Mouse (Mus musculus) erythroblast, adult 5-6 weeks (primary cell): ENCODE results near the gene Ppp1r1b. TPM values are rescaled to one million over a fixed set of nuclear protein-coding genes. Genes with fewer than 3 reads are reported as not detected.
"Not testable (repeated sequence)": the region's sequence is repeated elsewhere in the genome, so short reads cannot be mapped to it uniquely, and the experiment has no call there.

Experiments used
- ATAC-seq: replicated peaks from 2 replicates; pipeline ENCODE4 v1.8.0; 2016; ENCODE audit warnings: moderate number of reproducible peaks, mild to moderate bottlenecking, moderate TSS enrichment, inconsistent platforms; ENCODE audit not compliant: poor library complexity, low FRiP score, severe bottlenecking
- total RNA-seq, 2 experiments: library from RNA; stranded (forward) in 1 of 2; stranded (reverse) in 1 of 2; fragments of 150-400 nt in 1 of 2; fragments of 200-764, 138-1000 nt in 1 of 2; gene quantifications; 2 replicates each; pipeline versions ENCODE4 v1.2.3 to v1.2.4; 2015 to 2017; ENCODE audit warnings: low replicate concordance in 2 of 2

Ppp1r1b gene
- total RNA-seq, 2 experiments from 2014 or later = not detected

DNA sequence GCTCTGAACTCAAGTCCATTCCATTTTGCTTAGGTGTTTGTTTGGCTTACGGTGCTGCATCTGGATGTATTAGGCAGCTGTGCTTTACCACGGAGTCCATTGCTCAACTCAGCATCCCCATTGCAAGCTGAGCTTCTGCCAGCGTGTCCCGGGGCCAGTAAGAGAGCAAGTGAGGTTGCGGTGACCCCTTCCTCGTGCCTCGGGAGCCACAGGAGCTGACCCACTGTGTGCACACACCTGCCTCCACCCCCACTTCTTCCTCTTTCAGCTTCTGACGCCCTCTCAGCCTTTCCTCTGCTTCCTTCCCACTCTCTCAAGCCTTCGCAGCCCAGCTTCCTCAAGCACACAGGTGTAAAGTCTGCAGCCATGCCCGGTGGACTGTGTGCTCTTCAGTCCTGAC, 18.1 kb downstream of the Ppp1r1b start:
- no peak for ATAC-seq

DNA sequence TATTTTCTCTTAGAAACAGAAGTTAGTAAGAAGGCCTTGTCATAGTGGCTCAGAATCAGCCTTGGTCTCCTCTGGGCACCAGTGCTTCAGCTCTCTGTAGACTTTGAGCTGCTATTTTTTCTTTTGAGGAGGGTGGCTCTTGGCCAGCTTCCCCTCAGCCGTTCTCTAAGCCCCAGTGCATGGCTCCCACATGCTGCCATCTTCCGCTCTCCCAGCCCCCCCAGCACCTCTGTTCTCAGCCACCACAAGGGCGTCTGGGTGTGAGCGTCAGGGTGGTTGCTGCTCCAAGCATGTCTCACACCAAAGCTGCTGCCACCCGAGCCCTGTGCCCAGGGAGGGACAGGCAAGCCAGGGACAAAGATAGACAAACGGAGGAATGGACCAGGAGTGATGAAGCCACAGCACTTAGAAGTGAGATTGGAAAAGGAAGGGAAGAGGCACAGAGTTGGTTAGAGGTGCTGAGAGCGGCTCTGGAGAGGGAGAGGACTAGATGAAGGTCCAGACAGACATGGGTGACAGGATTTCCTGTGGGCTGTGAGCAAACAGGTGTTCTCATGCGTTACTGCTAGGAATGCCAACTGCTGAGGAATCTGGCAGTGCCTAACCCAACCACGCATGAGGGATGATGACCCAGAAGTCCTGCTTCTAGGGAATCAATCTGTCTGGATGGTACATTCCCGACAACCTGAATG, 19.1 kb downstream of the Ppp1r1b start:
- ATAC-seq = no peak

DNA sequence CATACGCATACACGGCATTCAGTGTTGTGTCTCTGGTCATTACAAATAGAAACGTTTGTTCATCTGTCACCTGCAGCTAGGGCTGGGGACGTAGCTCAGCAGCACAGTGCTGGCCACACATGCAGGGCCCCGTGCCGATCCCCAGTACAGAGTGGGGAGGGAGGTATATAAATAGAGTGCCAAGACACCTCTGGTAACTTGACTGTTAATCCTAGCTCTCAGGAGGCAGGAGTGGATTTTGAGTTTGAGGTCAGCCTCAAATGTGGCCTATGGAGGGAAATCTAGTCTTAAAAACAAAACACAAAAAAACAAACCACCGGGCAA, 19.6 kb downstream of the Ppp1r1b start:
- ATAC-seq = no peak

DNA sequence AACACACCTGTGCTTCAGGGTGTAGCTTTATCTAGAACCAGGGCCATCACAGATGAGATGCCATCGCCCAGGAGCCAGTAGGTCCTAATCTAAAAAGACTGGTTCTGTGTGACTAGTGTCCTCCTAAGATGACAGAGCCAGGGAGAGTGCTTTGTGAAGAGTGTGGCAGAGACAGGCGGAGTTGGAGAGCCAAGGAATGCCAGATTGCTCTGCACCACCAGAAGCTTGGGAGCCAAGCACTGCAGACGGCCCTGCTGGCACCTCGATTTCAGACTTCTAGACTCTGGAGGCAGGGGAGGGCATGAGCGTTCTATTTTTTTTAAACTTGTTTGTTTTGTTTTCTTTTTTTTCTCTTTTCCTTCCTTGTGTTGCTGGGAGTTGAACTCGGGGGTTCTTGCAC, 21.1 kb downstream of the Ppp1r1b start:
- ATAC-seq = no peak

DNA sequence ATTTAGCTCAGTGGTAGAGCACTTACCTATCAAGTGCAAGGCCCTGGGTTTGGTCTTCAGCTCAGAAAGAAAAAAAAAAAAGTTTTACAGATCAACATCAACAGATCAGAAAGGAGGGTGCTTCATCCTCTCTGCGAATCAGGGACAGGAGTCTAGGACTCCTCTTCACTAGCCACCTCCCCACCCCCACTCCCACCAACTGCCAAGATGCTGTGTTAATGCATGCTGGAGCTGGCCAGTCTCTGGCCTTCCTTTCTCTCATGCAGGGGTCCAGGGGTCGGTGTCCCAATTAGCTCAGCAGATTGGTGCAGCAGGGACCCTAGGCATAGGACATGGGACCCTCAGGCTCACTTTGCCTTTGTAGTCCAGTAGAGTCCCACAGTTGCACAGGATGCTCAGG, 22.4 kb downstream of the Ppp1r1b start:
- ATAC-seq = no peak

DNA sequence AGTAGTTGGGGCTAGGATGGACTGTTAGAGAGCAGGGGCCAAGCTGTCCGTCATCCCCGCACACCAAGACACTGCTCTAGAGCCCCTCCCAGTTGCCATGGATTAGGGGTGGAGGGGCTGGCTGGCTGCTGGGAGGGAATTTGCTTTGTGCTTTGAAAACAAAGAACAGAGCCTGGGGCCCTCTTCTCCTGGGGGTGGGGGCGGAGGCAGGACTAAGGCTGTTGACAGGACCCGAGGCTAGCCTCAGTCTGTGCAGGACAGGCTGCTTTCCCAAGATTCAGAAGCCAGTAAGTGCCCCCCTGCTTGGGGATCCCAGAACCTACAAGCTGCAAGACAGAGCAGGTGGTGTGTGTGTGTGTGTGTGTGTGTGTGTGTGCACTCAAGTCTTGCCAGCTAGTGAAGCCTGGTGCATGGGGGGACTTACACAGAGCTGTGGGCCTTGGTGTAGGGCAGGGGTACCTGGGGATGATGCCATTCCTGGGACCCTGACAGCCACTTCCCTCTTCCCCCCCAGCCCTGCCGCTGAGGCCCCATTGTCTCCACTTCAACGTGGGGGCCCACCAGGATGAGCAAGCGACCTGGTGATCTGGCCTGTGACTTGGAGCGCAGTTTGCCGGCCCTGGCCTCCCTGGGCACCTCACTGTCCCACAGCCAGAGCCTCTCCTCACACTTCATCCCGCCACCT, 23.5 kb downstream of the Ppp1r1b start:
- 0 out of 2 replicates have a peak, but pooled peaks have one; percentile 12 for ATAC-seq

DNA sequence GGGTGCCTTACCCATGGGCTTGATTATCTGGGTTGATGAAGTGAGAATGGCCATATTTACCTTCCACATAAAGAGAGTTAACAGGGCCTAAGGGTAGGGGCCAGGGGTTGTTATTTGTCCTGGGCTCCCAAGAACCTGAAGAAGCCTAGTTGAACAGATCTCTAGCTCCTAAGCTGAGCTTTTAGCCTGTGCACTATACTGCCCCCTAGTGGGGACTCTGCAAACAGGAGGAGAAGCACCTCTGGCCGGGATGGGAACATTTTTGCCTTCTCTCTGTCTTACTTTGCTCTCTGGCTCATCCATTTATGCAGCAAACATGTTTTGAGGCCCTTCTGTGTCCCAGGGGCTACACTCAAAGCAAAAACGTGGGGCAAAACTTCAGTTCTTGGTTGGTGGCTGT, 24.2 kb downstream of the Ppp1r1b start:
- peak; percentile 59 for ATAC-seq

DNA sequence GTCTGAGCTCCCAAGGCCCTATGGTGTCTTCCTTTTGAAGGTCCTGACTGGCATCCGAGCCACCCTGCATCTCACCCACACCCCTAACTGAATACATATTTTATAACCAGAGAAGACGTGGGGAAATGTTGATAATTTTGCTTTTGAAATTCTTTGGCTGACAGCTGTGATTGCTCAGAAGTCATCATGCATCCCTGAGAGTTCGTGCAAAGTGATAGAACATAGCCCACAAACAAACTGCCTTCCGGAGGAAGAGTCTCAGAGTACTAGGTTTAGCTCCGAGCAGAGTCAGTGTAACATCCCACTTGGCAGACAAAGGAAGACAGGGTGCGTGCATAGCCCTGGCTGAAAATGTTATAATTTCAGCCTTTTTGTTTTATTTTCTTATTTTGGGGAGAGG, 25.0 kb downstream of the Ppp1r1b start:
- ATAC-seq = no peak

DNA sequence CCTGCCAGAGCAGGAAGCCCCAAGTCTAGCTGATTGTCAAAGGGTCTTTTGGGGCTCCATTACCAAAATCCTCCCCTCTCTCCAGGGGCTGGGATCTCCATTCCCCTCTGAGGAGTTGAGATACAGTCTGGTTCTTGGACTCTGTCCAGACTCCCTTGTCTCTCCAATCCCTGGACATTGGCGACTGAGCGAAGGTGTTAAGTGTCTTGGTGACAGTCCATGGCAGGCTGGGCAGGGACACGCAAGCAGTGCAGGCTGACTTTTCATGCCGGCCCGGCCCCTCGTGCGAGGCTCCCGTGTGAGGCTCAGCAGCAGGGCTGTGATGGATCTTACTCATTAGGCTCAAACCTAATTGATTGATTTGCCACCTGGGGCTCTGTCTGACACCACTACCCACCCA, 26.1 kb downstream of the Ppp1r1b start:
- no peak for ATAC-seq

DNA sequence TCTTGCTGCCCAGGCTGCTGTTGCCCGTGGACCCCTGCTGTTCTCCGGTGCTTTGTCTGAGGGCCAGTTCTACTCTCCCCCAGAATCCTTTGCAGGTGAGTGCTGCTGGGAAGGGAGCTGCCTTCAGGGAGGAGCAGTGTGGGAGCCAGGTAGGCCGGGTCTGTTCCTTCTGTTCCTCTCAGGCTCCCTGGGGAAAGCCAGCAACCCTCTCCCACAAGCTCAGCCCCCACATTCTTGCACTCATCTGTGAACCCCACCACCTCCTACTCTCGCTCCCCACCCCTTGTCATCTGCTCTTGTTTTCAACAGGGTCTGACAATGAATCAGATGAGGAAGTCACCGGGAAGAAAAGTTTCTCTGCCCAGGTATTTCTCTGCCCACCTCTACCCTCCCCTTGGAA, 28.6 kb downstream of the Ppp1r1b start:
- ATAC-seq = no peak

DNA sequence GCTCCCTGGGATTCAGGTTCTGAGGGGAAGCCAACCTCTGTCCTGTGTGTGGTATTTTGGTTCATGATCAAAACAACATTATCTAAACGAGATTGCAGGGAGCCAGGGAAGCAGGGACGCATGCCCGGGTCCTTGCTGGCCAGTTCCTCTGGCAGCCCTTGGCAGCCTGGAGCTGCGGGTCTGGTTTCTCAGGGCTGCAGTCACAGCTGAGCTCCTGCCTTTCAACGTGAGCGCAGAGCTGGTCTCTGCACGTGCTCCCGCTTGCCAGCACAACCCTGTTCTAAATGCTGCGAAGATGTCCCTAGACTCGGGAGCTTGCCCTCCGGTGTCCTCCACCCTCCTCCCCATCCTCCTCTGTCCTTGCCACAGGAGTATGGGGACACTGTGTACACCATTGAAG, 29.6 kb downstream of the Ppp1r1b start:
- 0 out of 2 replicates have a peak, but pooled peaks have one; percentile 24 for ATAC-seq

DNA sequence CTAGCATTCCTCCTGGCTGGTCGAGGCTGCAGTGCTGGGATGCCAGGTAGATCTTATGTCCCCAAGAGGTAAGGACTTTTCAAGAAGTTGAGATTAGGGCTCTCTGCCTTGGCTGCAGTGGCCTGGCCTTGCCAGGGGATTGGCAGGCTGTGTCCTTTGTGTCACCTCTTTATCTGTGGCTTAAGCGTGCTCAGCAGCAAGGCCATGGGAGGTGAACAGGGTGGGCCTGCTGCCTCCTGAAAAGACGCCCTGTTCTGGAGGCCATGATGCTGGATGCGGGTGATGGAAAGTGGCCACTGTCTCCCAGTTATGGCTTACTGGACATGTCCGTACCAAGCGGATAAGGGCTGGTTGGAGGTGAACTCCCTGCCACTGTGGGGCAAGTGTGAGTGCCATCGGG, 31.2 kb downstream of the Ppp1r1b start:
- no peak for ATAC-seq

DNA sequence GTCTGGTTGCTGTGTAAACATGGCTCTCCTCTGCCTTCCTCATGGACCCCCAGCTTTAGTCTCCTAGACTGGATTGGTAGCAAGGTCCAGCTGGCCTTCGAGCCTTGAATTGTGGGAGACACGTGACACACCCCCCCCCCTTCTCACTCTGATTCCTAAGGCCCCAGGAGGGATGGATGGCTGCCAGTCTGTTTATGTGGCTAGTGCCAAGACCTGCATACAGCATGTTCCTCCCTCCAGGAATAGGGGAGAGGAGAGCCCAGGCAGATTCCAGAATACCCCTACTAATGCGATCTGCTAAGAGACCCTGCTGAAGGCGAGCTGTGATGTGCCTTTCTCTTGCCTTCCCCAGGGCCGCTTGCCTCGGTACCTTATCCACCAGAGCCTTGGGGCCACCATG, 31.9 kb downstream of the Ppp1r1b start:
- ATAC-seq = no peak

DNA sequence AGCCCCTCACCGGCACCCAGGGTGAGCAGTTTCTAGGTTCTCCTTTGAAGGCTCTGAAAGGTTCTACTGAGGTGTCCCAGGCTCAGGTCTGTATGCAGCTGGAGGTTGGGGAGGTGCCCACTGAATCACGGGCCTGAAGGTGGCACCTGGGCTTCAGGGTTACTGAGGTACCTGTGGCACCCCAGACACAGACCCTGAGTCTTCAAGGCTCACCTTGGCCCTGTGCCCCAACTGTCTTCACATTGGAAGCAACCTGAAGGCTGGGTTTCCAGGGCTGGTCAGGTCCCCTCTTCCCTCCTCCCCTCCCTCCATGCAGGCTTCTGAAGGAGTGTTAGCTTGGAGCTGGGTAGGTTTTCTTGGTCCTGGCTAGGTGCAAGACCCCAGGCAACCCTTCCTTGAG, 33.4 kb downstream of the Ppp1r1b start:
- ATAC-seq = no peak

DNA sequence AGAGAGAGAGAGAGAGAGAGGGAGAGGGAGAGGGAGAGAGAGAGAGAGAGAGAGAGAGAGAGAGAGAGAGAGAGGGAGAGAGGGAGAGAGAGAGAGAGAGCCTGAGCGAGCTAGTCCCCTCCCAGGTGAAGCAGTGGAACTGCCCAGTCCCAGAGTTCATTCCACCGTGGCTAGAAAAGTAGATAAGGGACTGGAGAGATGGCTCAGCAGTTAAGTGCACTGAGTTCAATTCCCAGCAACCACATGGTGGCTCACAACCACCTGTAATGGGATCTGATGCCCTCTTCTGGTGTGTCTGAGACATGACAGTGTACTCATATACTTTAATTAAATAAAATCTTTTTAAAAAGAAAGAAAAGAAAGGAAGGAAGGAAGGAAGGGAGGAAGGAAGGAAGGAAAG, 34.2 kb downstream of the Ppp1r1b start:
- ATAC-seq = not testable (repeated sequence)

DNA sequence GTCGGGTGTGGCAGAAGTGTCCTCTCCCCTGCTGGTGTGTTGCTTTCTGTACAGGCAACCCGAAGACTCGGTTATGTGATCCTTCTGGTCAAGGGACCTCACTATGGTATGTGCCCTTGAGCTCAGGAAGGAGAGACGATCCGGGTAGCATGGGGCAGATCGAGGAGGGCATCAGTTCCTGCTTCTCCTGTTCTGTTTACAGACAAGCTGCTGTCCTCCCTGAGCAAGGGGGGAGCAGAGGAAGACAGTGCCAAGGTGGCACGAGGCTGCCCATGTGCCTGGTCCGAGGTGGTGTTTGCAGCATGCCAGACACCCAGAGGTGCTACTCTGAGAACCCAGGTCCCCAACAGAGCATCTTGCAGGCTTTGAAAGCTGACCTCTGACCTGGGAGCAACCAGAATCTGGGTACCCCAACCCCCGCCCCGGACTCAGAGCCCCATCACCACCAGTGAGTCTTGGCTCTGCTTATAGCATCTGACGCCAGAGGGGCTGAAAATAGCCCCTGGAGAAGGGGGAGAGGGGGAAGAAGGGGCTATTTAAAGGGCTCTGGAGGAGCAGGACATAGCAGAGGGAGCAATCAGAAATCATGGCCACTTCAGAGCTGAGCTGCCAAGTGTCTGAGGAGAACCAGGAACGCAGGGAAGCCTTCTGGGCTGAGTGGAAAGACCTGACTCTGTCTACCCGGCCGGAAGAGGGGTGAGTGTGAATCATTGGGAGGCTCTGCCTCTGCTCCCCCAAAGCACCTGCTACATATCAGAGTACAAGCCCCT, 35.2 kb downstream of the Ppp1r1b start, which contains the start of gene Tcap:
TSS of gene Tcap (plus strand) at position 551 of the 770 bp plus-strand sequence.
- no peak for ATAC-seq

DNA sequence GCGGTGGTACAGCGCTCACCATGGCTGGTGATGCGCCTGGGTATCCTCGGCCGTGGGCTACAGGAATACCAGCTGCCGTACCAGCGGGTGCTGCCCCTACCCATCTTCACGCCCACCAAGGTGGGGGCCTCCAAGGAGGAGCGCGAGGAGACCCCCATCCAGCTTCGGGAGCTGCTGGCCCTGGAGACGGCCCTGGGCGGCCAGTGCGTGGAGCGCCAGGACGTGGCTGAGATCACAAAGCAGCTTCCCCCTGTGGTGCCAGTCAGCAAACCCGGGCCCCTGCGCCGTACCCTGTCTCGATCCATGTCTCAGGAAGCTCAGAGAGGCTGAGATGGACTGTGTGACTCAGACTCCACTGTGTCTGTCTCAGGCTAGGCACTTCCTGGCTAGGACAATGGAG, 36.0 kb downstream of the Ppp1r1b start:
- no peak for ATAC-seq

DNA sequence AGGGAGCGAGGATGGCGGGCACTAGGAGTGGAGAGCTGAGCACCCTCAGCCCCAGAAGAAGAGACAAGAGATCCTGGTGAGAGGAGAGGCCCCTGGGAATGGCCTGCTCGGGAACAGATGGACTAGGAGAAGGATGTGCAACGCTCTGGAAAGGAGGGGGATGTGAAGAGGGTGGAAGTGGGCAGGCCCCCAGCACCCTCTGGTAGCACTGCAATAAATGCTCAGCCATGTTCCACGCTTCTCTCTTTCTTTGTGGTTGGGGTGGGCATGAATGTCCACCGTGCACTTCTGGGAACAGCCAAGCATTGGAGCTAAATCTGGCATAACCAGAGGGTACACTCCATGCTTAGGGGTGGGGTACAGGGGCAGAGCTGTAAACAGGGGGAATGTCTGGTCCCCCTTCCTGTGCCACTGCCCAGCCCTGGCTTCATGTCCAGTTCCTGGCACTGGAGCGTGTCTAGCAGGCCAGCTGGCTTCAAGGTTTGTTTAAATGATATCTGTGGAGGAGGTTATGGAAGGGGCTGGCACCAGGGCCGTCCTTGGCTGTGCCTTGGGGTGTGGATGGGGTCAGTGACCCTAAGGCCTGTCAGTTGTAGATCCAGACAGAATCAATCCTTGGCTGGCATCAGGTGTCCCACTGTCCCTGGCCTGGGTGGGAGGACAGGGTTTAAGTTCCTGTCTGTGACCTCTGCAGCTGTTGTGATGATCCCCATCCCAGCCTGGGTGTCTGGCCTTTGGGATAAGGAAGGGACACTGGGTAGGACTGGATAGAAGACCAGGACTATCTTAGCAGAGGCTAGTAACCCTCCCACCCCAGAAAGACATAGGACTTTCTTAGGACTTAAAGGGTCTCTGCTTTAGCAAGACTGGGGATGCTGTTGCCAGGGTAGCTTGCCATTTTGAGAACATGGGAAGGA, 36.8 kb downstream of the Ppp1r1b start:
- no peak for ATAC-seq

DNA sequence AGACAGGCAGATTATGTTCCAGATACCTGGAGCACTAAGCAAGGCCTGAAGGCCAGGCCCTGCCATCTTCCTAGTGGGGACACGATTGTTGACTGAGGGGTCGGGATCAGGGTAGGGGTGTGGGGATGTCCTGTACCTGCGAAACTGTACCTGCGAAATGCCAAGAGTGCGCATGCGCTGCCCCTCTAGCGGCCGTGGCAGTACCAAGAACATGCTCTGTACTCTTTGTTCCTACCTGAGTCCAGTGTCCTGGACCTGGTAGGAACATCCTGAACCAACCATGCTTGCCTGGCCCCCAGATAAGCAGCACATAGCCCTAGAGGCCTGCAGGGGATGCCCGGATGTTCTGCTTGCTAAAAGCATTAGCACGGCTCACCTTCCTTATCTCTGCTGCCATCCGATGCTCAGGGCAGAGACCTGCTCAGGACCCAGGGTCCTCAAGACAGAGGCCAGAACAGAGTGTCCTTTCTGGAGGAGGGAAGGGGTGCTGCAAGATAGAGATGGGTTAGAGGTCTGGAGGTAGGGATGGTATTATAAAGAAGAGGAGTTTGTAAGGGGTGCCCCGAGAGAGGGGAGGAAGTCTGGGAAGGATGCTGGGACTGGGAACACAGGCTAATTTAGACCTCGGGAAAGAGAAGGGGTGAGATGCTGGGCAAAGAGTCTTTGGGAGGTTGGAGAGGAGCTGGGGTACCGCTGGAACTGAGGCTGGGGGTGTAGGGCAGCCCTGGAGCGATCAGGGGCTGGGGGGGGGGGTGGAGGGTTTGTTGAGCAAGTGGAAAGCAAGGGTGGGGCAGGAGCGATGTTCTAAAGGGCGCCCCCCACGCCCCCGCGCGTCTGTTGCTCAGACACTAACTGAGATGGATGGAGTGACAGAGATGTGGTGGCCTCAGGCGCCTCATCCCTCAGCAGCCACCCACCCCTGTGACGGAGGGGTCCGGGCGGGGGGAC, 37.7 kb downstream of the Ppp1r1b start, which contains the start of gene Pnmt:
TSS of gene Pnmt (plus strand) at position 813 of the 948 bp plus-strand sequence.
- ATAC-seq = no peak
